Mouse (Mus musculus): ENCODE measurements at regions not wholly inside any gene's neighbourhood (a gene's known extent, or its start where the extent isn't known, plus 50 kb on each side); places are given as distances from the start of the nearest gene placed in this dataset.
A peak's percentile ranks its signal among the peaks of the same experiment; 100 is the strongest.
"Not testable (repeated sequence)": the region's sequence is repeated elsewhere in the genome, so short reads cannot be mapped to it uniquely, and the experiment has no call there.

DNA sequence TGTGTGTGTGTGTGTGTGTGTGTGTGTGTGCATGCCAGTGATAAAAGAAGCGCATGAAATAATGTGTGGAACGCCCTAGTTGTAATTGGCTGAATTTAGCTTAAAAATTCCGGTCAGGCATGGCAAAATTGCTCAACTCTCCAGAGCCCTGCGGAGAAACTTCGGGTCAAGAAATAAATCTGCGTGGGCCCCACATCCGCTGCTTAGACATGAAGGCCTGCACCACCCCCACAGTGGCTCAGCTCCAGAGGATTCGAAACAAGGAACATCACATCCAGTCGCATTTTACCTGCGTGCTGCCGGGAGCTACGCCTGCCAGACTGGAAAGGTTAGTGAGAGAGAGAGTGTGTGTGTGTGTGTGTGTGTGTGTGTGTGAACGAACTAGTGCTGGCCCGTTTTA, 102.9 kb upstream of the Zfp706 start:
- DNase-seq = no peak
- intact Hi-C loops (cut with DNase I) = loop anchor here (5.0 kb wide), 1 partner anchor 797 kb away; no protein-coding TSS in a partner anchor

DNA sequence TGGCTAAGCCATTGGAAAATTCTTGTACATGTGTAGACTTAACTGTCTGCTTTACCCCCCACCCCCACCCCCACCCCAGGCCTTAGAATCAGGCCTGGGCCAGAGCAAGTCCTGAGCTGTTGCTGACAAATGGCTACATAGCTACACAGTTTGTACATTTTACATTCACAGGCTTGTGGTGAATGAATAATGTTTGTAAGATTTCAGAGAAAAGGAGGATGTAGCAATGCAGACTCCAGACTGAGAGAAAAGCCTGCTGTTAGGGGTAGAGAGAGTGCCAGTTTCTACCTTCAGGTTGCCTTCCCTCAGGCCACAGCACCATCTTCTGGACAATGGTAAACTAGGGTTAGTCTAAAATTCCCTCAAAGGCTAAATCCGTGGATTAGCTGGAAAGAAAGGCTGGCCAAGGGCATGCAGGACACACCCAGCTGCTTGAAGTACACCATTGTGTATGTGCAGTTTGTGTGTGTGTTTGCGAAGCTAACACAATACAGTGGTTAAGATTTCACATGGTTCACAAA, 94.5 kb upstream of the Zfp706 start:
- DNase-seq = peak; percentile 16
- intact Hi-C loops (cut with DNase I) = loop anchor here (10.0 kb wide), 1 partner anchor 327 kb away; no protein-coding TSS in a partner anchor

DNA sequence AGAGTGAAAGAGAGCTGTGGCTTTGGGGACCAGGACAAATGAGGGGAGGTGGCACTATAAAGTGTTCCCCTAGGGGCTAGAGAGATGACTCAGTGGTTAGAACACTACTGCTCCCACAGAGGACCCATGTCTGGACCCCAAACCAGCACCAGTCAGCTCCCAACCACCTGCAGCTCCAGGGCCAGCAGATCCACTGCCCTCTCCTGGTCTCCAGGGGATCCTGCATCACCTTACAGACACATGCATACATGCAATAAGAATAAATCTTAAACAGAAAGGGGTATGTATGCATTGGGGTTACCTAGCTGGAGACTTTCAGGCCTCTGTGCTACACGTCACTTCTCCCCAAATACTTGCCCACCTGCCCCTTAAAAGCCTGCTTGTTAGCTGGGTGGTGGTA, 93.8 kb upstream of the Zfp706 start:
- no peak for DNase-seq
- intact Hi-C loops (cut with DNase I) = loop anchor here (10.0 kb wide), 1 partner anchor 327 kb away; no protein-coding TSS in a partner anchor

DNA sequence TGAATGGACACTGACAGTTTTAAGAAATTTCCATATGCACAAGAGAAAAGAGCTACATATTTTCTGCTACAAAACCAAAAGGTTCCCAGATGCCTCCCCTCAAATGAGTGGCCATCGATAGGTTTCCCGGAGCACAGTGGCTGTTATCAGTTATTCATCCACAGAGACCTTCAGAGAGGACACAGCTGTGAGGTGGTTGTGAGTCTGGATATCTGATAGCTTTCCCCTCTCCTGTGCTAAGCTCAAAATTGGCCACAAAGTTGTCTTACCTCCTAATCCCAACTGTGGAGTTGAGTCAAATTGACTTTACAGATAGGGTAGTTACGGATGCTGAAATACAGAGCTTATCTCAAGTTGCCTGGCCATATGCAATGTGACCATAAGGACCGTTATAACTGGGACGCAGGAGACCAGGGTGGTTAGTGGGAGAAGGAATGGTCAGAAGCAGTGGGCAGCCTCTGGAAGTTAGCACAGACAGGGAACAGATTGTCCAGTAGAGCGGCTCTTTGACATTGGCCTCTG, 93.3 kb upstream of the Zfp706 start:
- no peak for DNase-seq
- intact Hi-C loops (cut with DNase I) = loop anchor here (10.0 kb wide), 1 partner anchor 326 kb away; no protein-coding TSS in a partner anchor

DNA sequence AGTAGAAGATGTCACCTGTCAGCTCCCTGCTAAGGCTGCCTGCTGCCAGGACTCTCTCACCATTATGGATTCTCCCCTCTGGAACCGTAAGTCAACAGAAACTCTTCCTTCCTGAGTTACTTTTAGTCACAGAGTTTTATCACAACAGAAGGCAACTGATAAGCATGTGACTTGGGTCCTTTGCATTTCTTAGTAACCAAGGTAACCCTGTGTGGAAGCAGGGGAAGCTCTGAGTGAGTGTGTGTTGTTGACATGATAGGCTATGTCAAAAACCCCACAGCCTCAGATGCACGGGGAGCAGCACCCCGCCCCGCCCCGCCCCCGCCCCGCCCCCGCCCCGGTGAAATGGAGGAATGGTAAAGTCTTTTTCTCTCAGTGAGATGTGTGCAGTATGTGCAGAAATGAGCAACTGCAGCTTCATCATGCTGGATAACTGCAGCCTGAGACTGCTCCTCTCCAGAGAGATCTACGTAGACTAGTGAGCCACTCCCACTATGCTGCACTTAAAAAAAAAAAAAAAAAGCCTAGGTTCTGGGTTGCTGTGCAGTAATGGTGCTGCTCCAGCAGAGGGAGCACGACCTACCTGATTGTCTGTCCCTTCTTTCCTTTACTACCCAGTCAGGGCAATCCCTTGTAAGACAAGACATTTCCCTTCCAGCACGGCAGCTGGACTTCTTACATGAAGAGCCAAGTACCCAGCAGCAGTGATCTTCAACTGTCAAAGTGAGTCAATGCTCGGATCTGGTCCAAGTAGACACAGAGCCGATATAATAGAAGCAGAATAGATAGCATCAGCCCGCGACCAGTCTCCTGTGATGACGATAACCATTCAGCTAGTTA, 92.6 kb upstream of the Zfp706 start:
- intact Hi-C loops (cut with DNase I) = loop anchor here (10.0 kb wide), 1 partner anchor 325 kb away; no protein-coding TSS in a partner anchor
- peak; percentile 72 for DNase-seq

DNA sequence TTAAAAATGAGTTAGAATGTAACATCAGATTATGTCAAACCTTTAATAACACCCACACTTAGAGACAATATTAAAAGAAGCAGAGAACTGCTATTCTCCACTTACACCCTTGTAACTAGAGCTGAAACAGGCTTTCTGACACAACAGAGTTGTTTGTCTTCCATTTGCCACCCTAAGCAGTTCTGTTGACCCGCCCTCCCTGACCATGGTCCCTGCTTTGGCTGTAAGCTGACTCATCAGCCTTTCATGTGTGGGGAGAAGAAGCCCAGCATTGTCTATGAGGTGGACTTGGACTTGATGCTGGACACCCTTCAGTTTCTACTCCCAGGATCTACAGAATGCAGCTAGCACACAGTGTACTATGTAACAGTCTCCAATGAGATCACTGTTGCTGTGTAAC, 91.6 kb upstream of the Zfp706 start:
- intact Hi-C loops (cut with DNase I) = no loop called here

DNA sequence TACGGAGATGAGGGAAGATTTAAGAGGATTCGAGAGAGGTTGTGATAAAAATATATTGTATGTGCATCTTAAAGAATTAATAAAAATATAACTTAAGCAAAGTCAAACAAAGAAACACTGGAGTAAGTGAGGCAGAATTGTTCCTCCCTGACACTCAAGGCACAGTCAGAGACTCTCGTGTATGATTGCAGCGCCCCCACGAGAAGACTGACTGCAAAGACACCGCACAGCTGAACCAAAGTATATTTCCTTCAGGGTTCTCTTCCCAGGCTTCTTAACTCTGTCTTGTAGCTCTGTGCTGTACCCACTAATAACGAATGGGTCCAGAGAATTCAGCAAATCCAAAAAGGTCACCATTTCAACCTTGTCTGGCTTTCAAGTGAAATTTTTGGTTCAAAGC, 89.9 kb upstream of the Zfp706 start:
- DNase-seq = no peak

More for the DNA sequence above, 91.6 kb upstream of the Zfp706 start:
- DNase-seq = no peak

DNA sequence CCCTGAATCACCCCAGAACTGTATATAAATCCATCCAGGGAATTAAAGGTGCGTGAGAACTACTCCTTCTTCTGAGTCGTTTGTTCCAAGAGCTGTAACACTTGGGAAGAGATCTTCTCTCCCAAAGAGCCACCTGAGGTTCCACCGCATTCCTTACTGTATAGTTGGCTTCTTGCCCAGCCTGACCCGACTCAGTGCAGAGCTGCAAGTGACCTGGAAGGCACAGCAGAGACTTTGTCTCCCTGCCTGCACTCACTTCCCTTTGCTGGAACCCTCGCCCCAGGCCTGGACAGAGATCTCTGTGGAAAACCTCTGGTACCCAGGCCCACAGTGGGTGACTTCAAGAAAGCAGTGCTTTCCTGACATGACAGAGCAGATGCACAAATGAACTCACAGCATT, 83.6 kb upstream of the Zfp706 start:
- DNase-seq; intact Hi-C loops (cut with DNase I): not testable (repeated sequence)

More for the DNA sequence above, 89.9 kb upstream of the Zfp706 start:
- intact Hi-C loops (cut with DNase I) = no loop called here

DNA sequence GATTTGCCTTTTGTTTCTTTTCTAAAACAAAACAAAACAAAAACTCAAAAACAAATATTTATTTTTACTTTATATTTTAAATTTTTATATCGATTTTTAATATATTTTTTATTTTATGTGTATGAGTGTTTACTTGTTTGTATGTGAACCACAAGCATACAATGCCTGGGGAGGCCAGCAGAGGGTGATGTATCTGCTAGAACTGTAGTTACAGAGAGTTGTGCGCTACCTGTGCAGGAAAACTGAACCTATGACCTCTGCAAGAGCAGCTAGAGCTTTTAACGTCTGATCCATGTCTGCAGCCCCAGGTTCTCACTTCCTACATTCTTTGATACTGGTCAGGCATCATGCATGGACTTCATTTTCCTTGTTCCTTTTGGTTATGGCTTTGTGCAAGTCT, 76.2 kb upstream of the Zfp706 start:
- intact Hi-C loops (cut with DNase I) = no loop called here
- DNase-seq = no peak

DNA sequence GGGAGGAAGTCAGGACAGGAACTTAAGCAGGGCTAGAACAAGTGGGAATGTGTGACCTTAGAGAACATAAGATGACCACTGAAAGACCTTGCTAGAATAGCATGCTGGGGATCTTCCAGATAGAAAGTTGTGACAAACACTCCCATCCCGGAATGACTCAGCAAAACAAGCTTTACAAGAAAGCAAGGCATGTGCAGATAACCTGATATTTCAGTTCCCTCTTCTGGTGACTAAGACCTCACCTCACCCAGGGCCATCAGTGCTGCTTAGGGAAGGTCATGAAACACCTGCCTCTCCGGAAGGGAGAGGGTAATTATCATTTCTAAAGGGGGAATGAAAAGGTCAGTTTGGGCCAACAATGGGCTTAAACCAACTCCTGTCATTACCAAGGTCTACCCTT, 74.3 kb upstream of the Zfp706 start:
- intact Hi-C loops (cut with DNase I) = no loop called here
- DNase-seq = no peak

DNA sequence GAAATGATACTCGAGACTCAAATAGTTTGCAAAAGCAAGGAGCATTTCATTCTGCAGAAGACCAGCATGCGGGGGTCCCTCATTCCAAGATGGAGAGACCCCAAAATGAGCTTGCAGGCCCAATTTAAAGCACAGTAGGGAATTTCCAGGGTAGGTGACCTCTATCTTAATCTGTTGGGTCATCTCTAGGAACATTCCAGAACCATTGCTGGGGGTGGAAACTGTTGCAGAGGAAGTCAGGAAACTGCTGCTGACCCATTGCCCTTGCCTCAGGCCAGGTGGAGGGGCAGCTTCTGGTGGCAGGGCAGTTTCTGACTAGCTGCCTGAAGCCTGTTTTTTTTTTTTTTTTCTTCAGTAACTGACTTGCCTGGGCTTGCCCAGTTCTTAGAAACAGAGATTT, 73.4 kb upstream of the Zfp706 start:
- no peak for DNase-seq
- intact Hi-C loops (cut with DNase I) = no loop called here

DNA sequence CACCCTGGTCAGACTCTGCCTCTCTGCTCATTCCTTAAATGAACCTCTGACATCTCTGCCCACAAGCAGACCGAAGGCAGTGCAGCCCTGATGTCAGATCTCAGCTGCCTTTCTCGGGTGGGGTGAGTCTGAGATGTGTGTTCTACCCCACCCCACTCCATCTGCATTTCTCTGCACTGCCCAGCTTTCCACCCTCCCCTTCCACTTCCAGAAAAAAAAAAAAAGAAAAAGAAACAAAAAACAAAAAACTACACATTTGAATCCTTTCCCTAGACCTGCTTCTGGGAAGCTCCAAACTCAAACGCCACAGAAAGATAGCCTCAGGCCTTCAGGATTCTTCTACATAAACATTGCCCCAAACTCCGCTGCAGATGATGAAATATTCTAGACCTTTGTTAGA, 72.8 kb upstream of the Zfp706 start:
- intact Hi-C loops (cut with DNase I) = no loop called here

DNA sequence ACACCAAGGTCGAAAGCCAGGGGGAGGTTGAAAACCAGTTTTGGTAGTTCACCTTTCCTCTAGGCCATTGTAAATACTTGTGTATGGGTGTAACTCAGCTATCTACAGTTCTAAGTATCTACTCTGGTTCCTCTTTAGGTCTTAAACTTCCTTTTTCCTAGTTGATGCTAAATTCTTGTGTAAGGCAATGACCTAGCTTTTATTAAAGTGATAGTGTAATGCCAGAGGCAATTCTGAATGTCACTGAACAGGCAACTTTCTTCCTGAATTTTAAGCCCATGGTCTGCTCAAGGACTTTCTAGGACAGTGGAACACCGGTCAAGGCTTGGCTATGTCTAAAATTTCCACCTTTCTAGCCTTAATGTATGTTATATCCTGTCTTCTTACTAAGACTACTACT, 66.6 kb upstream of the Zfp706 start:
- intact Hi-C loops (cut with DNase I); DNase-seq: not testable (repeated sequence)

More for the DNA sequence above, 72.8 kb upstream of the Zfp706 start:
- no peak for DNase-seq

DNA sequence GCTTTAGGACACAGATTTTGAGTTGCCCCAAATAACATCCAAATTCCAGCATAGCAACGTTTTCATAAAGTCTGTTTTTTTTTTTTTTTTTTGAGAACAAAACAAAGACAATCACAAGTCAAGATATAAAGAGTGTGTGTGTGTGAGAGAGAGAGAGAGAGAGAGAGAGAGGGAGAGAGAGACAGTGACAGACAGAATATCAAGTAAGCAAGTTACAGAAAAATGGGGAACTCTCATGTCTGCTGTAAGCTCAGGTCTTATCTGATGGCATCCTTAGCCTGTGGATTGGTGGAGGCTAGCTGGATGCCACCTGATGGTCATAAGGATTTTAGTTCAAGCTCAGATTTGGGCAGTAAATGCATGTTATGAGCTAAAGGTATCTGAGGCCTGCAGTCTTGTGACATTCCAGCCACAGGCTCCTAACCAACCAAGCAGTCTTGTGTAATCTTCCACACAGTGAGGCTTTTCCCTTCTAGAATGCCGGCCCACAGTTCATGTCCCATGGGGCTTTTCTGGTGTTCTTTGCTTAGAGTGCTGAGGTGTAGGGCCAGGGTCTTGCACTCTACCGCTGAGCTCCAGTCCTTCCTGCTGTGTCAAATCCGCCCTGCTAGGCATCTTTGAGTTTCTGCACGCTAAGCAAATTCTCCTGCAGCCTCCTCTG, 64.8 kb upstream of the Zfp706 start:
- intact Hi-C loops (cut with DNase I) = no loop called here
- no peak for DNase-seq

DNA sequence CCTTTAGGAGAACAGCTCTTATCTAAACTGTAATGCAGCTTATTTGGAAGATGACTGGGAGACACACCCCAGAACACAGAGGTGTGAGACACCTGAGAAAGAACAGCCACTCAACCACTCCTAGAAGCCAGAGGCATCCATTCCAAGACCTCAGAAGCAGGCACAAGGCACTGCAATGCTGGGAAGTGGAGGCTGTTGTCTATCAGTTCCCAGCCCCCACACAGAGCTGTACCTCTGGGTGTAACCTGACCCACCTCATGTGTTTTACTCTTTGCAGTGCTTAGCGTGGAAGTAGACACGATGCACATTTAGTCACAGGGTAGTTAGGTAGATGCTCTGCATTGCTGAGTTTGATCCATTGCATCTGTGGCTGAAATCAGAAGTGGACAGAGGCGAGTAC, 62.6 kb upstream of the Zfp706 start:
- intact Hi-C loops (cut with DNase I) = no loop called here
- DNase-seq = no peak

DNA sequence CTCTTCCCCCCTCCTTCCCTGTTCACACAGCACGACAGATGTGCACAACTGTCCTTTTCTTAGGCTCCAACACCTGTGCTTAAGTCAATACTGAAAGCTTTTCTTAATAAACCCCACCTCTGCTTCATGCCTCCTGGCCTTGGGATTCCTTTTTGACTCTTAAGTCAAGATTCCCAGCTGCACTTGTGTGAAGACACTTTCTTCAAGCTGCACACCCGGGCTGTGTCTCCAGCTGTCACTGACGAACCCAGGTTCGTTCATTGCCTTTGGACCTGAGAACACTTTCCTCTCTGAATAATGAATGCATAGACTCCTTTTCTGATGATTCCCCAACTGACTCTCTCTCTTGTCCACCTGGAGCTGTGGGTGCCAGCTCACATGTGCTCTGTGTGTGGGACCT, 59.8 kb upstream of the Zfp706 start:
- DNase-seq = no peak
- intact Hi-C loops (cut with DNase I) = no loop called here

DNA sequence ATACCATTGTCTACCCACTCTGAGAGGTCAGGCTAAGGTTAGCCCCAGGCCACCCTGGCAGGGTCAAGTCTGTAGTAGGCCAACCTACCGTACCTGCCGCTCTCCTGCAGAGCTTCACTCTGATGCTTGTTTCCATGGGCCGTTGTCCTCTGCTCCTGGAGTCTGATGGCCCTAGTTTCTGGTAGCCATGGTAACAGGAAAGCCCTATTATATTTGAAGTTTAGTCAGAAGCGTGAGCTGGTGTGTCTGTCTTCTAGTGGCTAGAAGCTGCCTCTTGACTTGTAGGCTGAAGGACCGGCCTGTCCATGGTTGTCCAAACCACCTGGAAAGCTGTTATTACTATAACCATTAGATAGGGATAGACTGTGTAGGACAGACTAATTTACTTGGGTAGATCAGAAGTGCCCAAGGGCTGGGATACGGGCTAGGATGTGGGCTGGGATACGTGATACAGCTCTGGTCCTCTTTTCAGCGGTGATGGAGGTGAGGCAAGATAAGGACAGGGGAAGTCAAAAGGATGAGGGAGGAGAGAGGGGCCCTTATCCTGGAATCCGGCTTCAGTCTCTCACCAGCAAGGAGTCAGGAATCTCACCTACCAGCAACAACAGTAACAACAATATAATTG, 58.5 kb upstream of the Zfp706 start:
- DNase-seq = no peak
- intact Hi-C loops (cut with DNase I) = no loop called here

DNA sequence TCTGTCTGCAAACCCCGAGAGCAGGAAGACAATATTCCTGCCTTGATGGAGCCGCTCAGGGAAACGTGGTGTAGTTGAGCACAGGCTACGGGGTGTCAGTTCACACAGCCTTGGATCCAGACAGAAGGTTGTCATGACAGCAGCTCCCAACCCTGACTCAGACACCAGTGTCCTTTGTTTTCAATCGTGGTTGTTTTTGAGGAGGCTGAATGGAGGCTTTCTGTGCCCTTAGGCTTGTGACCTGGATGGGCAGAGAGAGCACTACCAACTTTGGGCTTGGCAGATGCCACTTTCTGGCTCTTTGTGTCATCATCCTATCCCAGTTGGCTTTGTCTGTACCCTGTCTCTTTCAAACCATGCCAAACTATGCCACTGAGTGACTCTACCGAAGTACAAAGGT, 57.8 kb upstream of the Zfp706 start:
- intact Hi-C loops (cut with DNase I) = no loop called here
- DNase-seq = no peak

DNA sequence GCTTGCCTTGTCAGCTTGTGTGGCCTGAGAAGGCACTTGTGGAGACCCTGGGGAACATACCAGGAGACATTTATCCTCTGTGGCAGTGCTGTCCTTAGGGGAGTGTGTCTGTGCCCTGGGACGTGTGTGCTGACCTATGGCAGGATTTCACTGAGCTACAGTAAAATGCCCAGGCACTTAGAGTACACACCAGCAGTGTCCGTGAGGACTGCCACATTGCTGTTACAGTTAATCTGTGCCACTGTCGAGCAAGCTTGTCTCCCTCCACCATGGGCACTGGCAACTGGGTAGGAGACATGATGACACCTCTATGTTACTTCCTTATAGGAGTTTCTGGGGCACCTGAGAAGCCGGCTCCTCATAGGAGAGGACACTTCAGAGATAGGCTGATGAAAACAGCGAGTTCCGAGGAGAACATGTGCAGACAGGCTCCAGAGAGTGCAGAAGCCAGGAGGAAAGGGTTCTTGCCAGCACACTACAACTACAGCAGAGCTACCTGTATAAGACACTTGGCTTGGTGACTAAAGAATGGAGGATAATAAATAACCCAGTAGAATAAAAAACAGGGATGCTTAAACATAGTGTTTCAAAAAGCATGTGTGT, 56.3 kb upstream of the Zfp706 start:
- intact Hi-C loops (cut with DNase I) = no loop called here
- DNase-seq = no peak

DNA sequence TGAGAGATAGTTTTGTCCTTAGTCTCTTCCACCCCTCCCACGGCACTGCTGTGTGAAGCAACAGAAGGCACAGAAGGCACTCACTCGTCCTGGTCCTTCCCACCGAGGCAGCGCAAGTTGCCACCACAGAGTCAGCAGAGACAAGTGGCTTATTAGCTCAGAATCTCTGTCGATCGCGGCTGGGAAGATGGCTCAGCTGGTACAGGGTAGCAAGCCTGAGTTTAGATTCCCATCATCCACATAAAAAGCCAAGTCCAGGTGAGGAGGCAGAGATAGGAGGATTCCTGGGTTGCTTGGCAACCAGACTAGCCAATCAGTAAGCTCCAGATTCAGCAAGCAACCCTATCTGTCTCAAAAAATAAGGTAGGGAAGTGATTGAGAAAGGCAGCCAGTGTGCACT, 55.0 kb upstream of the Zfp706 start:
- intact Hi-C loops (cut with DNase I) = no loop called here
- no peak for DNase-seq

DNA sequence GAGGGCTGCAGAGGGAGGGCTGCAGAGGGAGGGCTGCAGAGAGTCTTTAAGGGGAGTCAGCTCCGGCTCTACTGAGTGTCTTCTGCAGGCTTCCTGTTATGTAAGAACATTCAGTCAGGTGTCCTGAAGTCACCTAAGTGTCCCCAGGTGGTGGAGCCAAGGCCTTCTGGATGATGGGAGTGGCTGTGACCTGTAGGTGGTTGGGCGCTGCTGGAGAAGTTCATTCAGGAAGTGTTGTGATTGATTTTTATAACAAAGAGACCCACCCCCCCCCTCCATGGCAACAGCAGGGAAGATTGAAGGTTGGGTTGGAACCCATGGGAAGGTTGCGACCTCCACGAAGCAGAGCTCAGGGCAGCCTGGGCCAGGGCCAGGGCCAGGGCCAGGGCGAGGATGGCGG, 53.9 kb upstream of the Zfp706 start:
- intact Hi-C loops (cut with DNase I) = no loop called here
- no peak for DNase-seq
